Mouse (Mus musculus) mouse trophoblast stem cell (cell line): ENCODE results near the gene Bola1.
"Not testable (repeated sequence)": the region's sequence is repeated elsewhere in the genome, so short reads cannot be mapped to it uniquely, and the experiment has no call there.

Experiments used
- in situ Hi-C, 2 experiments: fragments of 300-500 bp; cut with MseI, MboI; formaldehyde crosslinking; loops; 2 replicates in 1 of 2; 3 replicates in 1 of 2; pipeline ENCODE4 v1.15.1; 2025

The Bola1 gene

DNA sequence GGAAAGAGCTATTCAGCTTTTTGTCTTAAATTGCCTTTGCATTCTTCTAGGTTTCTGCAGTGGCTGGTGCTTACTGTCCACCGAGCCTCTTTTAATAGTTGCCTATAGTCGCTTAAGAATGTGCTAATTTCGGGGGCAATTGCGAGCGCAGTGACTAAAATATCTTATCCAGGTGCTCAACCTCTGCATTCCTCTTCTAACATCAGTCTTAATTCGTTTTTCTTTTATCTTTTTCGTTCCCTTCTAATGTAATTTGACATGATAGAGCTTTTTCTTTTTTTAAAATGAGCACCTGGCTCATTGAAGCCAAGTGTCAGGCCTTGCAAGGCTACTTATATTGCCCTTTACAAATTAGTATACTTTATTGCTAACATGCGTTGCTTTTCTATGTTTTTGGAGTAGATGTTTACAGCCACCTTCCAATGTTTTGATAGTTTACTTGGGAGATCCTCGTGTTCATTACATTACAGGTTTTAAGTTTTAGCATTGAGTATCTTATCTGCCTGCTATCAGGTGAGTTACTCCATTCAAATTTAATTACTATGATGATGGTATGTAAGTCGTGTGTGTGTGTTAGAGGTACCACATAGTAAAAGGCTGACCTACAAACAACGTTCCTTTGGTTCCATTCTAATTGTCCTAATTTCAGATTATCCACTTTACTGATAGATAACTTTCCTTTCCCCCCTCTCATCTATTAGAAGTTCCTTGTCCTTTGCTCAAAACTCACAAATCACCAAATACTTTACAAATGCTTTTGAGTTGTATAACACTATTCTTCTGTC lies 28.0 kb upstream of the Bola1 start:
- in situ Hi-C loops = no loop called here

GRCm38 (mm10) chr3:96246427-96246856 lies 26.9 kb upstream of the Bola1 start, which contains the start of gene Hist2h3c1:
Gene Hist2h3c1, plus strand, starts transcription at chr3:96246685.
- in situ Hi-C loops = not testable (repeated sequence)

GRCm38 (mm10) chr3:96246018-96246417 lies 26.5 kb upstream of the Bola1 start:
- in situ Hi-C loops = not testable (repeated sequence)

DNA sequence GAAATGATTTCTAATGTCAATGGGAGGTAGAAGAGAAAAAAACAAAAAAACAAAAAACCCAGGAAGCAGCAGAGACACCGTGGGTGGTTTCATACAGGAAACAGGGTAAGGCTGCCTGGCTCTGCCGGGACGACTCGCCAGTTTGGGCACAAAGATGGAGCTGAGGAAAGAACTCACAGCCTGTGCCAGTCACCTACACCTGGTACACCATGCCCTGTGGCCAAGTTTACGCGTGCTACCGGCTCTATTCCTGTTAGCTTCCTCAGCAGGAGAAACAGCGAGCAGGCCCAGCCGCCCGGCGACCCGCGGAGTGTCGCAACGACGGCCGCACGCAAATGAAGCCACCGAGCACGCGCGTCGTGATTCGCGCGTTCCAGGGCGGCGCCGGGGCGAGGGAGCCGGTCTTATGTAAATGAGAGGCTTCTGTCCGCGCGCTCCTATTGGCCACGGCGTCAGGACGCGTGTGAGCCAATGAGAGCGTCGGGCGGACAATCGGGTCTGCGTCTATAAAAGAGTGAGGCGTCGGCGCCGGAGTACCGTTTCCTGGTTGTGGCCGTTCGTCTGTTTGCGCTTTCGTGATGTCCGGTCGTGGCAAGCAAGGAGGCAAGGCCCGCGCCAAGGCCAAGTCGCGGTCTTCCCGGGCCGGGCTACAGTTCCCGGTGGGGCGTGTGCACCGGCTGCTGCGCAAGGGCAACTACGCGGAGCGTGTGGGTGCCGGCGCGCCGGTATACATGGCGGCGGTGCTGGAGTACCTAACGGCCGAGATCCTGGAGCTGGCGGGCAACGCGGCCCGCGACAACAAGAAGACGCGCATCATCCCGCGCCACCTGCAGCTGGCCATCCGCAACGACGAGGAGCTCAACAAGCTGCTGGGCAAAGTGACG lies 25.7 kb upstream of the Bola1 start, which contains the start of gene Hist2h2aa1:
Gene Hist2h2aa1 (plus strand): TSS at position 495 of the 884 bp plus-strand sequence.
- in situ Hi-C loops = not testable (repeated sequence)

DNA sequence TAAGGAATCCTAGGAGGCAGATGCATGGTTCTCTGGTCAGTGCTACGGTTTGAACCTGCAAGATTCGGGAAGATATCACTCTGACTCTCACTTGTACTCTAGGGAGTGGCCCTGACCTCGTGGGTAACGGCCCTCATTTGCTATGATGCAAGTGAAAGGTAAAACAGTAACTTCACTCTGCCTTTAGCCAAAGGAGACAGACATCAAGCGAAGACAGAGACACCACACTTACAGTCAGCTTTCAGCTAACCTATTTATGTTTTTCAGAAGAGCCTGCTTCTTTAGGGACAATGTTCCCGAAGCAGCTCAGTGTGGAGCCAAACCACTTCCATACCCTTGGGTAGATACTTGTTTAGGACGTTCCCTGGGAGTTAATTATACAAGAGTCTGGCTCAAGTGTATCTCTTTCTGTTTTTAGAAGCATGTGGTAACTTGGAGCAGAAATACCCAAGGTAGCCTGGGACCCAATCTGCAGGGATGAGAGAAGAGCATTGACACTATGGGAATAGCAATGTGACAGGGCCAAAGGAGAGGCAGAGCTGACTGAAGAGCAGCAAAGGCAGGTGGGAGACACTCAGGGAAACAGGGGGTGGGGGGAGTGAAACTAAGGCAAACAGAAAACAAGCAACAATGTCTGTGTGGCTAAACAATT lies 24.5 kb upstream of the Bola1 start:
- in situ Hi-C loops = no loop called here

DNA sequence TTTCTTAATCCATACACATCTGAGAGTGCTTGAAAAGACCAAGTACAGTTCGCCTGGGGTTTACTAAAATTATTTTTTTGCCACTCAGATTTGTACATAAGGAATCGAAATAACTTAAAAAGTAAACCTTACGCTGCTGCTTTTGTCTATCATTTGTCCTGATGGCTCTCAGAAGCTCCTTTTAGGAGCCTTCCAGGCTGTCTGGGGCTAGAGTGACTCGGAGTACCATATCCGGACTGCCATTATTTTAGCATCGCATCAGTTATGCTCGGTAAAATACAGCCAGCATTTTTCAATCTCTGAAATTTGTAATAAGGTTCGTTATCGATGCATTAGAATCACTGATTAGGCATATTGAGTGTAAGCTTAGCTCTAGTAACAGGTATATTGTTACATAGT lies 21.3 kb upstream of the Bola1 start:
- in situ Hi-C loops = no loop called here

DNA sequence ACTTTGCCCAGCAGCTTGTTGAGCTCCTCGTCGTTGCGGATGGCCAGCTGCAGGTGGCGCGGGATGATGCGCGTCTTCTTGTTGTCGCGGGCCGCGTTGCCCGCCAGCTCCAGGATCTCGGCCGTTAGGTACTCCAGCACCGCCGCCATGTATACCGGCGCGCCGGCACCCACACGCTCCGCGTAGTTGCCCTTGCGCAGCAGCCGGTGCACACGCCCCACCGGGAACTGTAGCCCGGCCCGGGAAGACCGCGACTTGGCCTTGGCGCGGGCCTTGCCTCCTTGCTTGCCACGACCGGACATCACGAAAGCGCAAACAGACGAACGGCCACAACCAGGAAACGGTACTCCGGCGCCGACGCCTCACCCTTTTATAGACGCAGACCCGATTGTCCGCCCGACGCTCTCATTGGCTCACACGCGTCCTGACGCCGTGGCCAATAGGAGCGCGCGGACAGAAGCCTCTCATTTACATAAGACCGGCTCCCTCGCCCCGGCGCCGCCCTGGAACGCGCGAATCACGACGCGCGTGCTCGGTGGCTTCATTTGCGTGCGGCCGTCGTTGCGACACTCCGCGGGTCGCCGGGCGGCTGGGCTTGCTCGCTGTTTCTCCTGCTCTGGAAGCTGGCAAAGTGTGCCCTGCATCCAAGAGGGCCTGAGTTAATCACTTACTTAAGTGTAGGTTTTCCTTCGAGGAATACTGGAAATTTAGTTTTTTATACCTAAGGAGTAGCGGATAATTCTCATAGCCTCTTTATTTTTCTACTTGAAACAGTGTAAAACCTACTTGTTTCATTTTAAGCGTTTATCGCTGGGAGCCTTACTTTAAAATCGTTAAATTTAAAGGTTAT lies 20.7 kb upstream of the Bola1 start, which contains the start of gene Hist2h2aa2:
Gene Hist2h2aa2 (minus strand): TSS at position 328 of the 850 bp plus-strand sequence.
- in situ Hi-C loops = not testable (repeated sequence)

GRCm38 (mm10) chr3:96238954-96239793 lies 19.7 kb upstream of the Bola1 start, which contains the start of gene Hist2h3c2:
Gene Hist2h3c2, minus strand, starts transcription at chr3:96239127.
- in situ Hi-C loops = not testable (repeated sequence)

GRCm38 (mm10) chr3:96237904-96238511 lies 18.5 kb upstream of the Bola1 start:
- in situ Hi-C loops = no loop called here

- in situ Hi-C loops = no loop called here
Measured at GRCm38 (mm10) chr3:96237335-96237903, 17.9 kb upstream of the Bola1 start.

DNA sequence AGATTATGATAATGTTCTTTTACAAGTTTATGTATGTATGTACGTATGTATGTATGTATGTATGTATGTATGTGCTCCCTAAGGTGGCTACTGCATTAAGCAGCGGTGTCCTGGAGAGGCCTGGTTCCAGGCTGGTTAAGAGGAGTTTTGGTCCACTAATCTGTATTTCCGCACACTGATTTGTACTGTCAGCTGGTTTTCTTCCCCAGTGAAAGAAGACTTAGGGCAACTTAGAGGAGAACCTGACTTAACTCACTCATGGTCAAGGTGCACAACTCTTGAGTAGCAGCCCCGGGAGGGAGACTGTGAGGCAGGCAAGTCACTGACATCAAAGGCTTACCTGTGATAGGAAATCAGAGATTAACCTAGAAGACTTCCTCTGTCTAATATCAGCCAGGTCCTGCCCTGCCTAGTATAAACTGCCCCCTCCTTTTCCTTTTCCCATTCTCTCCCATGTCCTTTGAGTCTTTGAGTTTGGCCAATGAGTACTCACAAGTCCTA lies 17.4 kb upstream of the Bola1 start:
- in situ Hi-C loops = no loop called here

GRCm38 (mm10) chr3:96235836-96236235 lies 16.3 kb upstream of the Bola1 start:
- in situ Hi-C loops = no loop called here

DNA sequence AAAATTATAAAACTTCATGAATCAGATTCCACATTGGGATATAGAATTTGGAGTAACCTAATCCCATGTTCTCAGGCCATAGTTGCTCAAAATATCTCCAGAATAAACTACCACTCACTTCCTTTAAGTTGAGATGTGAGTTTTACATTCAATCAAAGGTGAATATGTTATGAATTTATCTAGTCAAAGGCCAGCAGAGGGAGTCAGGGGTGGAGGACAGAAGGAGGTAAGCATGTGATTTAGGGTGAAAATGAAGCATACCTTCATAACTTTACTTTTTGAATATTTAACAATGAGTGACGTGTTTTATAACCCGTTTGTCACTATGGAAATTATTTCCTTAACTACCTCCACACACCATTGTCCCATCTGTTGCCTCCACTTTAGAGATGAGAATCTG lies 15.4 kb upstream of the Bola1 start:
- in situ Hi-C loops = no loop called here

DNA sequence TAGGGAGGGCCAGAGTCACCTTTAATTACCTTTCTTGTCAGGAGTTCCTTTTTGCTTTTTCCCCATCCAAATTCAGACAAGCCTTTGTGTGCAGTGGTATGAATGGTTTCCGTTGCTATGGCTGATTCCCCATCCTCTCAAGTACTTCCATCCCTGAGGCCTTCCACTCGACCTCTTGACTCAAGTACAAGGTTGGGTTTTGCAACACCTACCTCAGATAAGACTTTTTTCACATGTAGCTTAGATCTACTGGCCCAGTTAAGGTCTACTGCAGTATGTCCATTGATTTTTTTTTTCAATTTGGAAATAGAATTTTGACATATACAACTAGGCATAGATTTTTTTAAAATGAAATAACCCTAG lies 12.2 kb upstream of the Bola1 start:
- in situ Hi-C loops = no loop called here

GRCm38 (mm10) chr3:96230910-96231757 lies 11.6 kb upstream of the Bola1 start:
- in situ Hi-C loops = no loop called here

GRCm38 (mm10) chr3:96230404-96230803 lies 10.9 kb upstream of the Bola1 start:
- in situ Hi-C loops = no loop called here

DNA sequence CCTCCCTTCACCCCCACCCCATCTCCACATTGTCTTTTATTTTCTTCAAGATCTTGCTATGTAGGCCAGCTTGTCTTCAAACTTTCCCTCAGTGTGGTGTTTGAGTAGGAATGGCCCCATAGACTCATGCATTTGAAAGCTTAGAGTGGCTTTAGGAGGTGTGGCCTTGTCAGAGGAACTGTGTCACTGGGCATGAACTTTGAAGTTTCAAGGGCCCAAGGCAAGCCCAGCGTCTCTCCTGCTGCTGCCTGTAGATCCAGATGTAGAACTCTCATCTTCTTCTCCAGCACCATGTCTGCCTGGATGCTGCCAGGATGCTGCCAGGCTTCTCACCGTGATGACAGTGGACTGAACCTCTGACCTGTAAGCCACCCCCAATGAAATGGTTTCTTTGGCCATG lies 9.3 kb upstream of the Bola1 start:
- in situ Hi-C loops = no loop called here
